Mouse (Mus musculus): ENCODE data around the gene Fbxo6.
"Not testable (repeated sequence)": the region's sequence is repeated elsewhere in the genome, so short reads cannot be mapped to it uniquely, and the experiment has no call there.

- not testable (repeated sequence) for TF ChIP-seq POLR2A (IDR thresholded peaks at IDR 0.05; ENCODE audit: low read depth, low read length); CTCF (IDR thresholded peaks at IDR 0.05; ENCODE audit: borderline replicate concordance, insufficient read depth, low read length)
These were observed 36.8 kb upstream of the Fbxo6 start for GRCm38 (mm10) chr4:148188767-148189166.
